Mouse (Mus musculus) small intestine, adult 2 months (tissue): Measurements from ENCODE around the gene Mepe.

ENCODE experiments used
- CTCF ChIP-seq: fragments of 200-500 bp; IDR thresholded peaks from 2 replicates; pipeline ENCODE4 v1.5.1; 2012; ENCODE audit warnings: low read depth, mild to moderate bottlenecking, control low read depth, inconsistent platforms, low read length, moderate library complexity, mixed read lengths; ENCODE audit not compliant: insufficient replicate concordance, insufficient read length; ENCODE audit errors: extremely low read depth
- POLR2A ChIP-seq: fragments of 200-500 bp; IDR thresholded peaks from 2 replicates; pipeline ENCODE4 v1.6.1; 2012; ENCODE audit warnings: low read depth, mild to moderate bottlenecking, control low read depth, inconsistent platforms, low read length, moderate library complexity

GRCm38 (mm10) chr5:104370580-104370979, 45.5 kb downstream of the Mepe start:
- no peak for TF ChIP-seq CTCF
- TF ChIP-seq POLR2A = no peak
